Mouse (Mus musculus) lung, embryonic 15.5 days (tissue): ENCODE data around the gene Traf1. TPM values are rescaled to one million over a fixed set of nuclear protein-coding genes. Genes with fewer than 3 reads are reported as not detected.

Experiments
- ATAC-seq: fragments of 200-750 bp; cut with Nextera tagmentation; 2 replicates; pipeline ENCODE4 v1.8.0; 2017; ENCODE audit warnings: moderate number of reproducible peaks, borderline replicate concordance; ENCODE audit not compliant: low FRiP score, low TSS enrichment; ENCODE audit errors: extremely low read depth
- H3K27ac ChIP-seq: fragments of 300-500 bp; sonication (generic); 2 replicates; pipeline ENCODE4 v1.5.1; 2015; ENCODE audit warnings: moderate library complexity, mild to moderate bottlenecking, inconsistent platforms
- H3K27me3 ChIP-seq: fragments of 300-500 bp; sonication (generic); 2 replicates; pipeline ENCODE4 v1.6.1; 2015; ENCODE audit warnings: inconsistent platforms
- H3K36me3 ChIP-seq: fragments of 300-500 bp; sonication (generic); 2 replicates; pipeline ENCODE4 v1.6.1; 2015; ENCODE audit warnings: inconsistent platforms
- H3K4me1 ChIP-seq: fragments of 300-500 bp; sonication (generic); 2 replicates; pipeline ENCODE4 v1.6.1; 2015; ENCODE audit warnings: inconsistent platforms
- H3K4me2 ChIP-seq: fragments of 300-500 bp; sonication (generic); 2 replicates; pipeline ENCODE4 v1.6.1; 2015; ENCODE audit warnings: inconsistent platforms, mild to moderate bottlenecking, moderate library complexity
- H3K4me3 ChIP-seq: fragments of 300-500 bp; sonication (generic); 2 replicates; pipeline ENCODE4 v1.5.1; 2015; ENCODE audit warnings: mild to moderate bottlenecking, inconsistent platforms
- H3K9ac ChIP-seq: fragments of 300-500 bp; sonication (generic); 2 replicates; pipeline ENCODE4 v1.6.1; 2015; ENCODE audit warnings: inconsistent platforms
- H3K9me3 ChIP-seq: fragments of 300-500 bp; sonication (generic); 2 replicates; pipeline ENCODE4 v1.6.1; 2016; ENCODE audit warnings: inconsistent platforms
- WGBS: fragments of 180-500 bp; shearing (Covaris S2); methylation state at CpG from one replicate; pipeline ENCODE4 v1.1.7; 2015; 5-methylcytosine and 5-hydroxymethylcytosine counted together
- polyA plus RNA-seq: library from polyadenylated mRNA; unstranded; fragments of >200 nt; fragmentation: Nextera tagmentation; extraction: Ambion mirVana; gene quantifications from 2 replicates; pipeline ENCODE4 v1.2.1, GENCODE M21; 2015

Gene Traf1
- polyA plus RNA-seq, 1 experiment from 2014 or later, result 2.7 TPM

GRCm38 (mm10) chr2:34964651-34965050, 3.1 kb upstream of the Traf1 start:
- 60% methylated on average over 9 of the region's 9 CpGs for WGBS
- no peak overlapping the region for H3K27ac ChIP-seq
- ATAC-seq, result no peak

GRCm38 (mm10) chr2:34964230-34964629, 2.7 kb upstream of the Traf1 start:
- WGBS, result 83% methylated on average over 6 of the region's 6 CpGs
- H3K4me1 ChIP-seq, result peaks cover 25% of the 10 kb centered on the region

More at GRCm38 (mm10) chr2:34964651-34965050, 3.1 kb upstream of the Traf1 start:
- Histone ChIP-seq H3K9me3 (no peaks in the 10 kb centered on the region), H3K4me1 (peaks cover 25% of the 10 kb centered on the region), H3K4me2 (no peak overlapping the region), H3K36me3 (no peaks in the 10 kb centered on the region), H3K4me3 (no peak overlapping the region), H3K27me3 (no peaks in the 10 kb centered on the region), H3K9ac (no peak overlapping the region)

GRCm38 (mm10) chr2:34963371-34963956, 1.9 kb upstream of the Traf1 start:
- H3K27me3 ChIP-seq, result no peaks in the 10 kb centered on the region
- H3K4me2 ChIP-seq, result no peak overlapping the region
- H3K36me3 ChIP-seq, result no peaks in the 10 kb centered on the region
- H3K4me3 ChIP-seq, result no peak overlapping the region
- H3K9me3 ChIP-seq, result no peaks in the 10 kb centered on the region
- 58% methylated on average over 13 of the region's 13 CpGs for WGBS
- no peak for ATAC-seq
- H3K27ac ChIP-seq, result no peak overlapping the region
- no peak overlapping the region for H3K9ac ChIP-seq
- H3K4me1 ChIP-seq, result peaks cover 25% of the 10 kb centered on the region

More at GRCm38 (mm10) chr2:34964230-34964629, 2.7 kb upstream of the Traf1 start:
- H3K4me3 ChIP-seq, result no peak overlapping the region
- H3K4me2 ChIP-seq, result no peak overlapping the region
- no peaks in the 10 kb centered on the region for H3K27me3 ChIP-seq
- H3K9me3 ChIP-seq, result no peaks in the 10 kb centered on the region
- ATAC-seq, result no peak
- H3K9ac ChIP-seq, result no peak overlapping the region
- H3K27ac ChIP-seq, result no peak overlapping the region
- H3K36me3 ChIP-seq, result no peaks in the 10 kb centered on the region

- WGBS, result 65% methylated on average over 9 of the region's 9 CpGs
- Histone ChIP-seq H3K4me1 (peaks cover 25% of the 10 kb centered on the region), H3K4me3 (no peak overlapping the region), H3K9me3 (no peaks in the 10 kb centered on the region), H3K27ac (no peak overlapping the region), H3K36me3 (no peaks in the 10 kb centered on the region), H3K27me3 (no peaks in the 10 kb centered on the region), H3K9ac (no peak overlapping the region), H3K4me2 (no peak overlapping the region)
- ATAC-seq, result no peak
These were observed 1.3 kb upstream of the Traf1 start for GRCm38 (mm10) chr2:34962893-34963292.

GRCm38 (mm10) chr2:34962211-34962610, 639 bp upstream of the Traf1 start:
- 50% methylated on average over 2 of the region's 2 CpGs for WGBS
- H3K27ac ChIP-seq, result no peak overlapping the region
- no peaks in the 10 kb centered on the region for H3K27me3 ChIP-seq
- H3K9ac ChIP-seq, result no peak overlapping the region
- no peaks in the 10 kb centered on the region for H3K9me3 ChIP-seq
- peaks cover 25% of the 10 kb centered on the region for H3K4me1 ChIP-seq
- ATAC-seq, result no peak
- no peaks in the 10 kb centered on the region for H3K36me3 ChIP-seq
- H3K4me2 ChIP-seq, result no peak overlapping the region
- no peak overlapping the region for H3K4me3 ChIP-seq

- peak overlapping the region; percentile 32; the same call in 1 of the 2 replicates for H3K9ac ChIP-seq
- no peak for ATAC-seq
- H3K4me1 ChIP-seq, result peaks cover 25% of the 10 kb centered on the region
- H3K4me3 ChIP-seq, result peak overlapping the region; percentile 35
- 0 out of 2 replicates have a peak overlapping the region, but pooled peaks have one; percentile 33 for H3K27ac ChIP-seq
- H3K4me2 ChIP-seq, result peak overlapping the region; percentile 66
- H3K36me3 ChIP-seq, result no peaks in the 10 kb centered on the region
- no peaks in the 10 kb centered on the region for H3K9me3 ChIP-seq
- whole genome bisulfite sequencing, result 48% methylated on average over 6 of the region's 6 CpGs
- H3K27me3 ChIP-seq, result no peaks in the 10 kb centered on the region
These were observed 606 bp downstream of the Traf1 start for GRCm38 (mm10) chr2:34960966-34961365.

GRCm38 (mm10) chr2:34960466-34960865, 1.1 kb downstream of the Traf1 start:
- Histone ChIP-seq H3K4me1 (peaks cover 22% of the 10 kb centered on the region), H3K27ac (no peak overlapping the region), H3K4me3 (no peak overlapping the region), H3K27me3 (no peaks in the 10 kb centered on the region), H3K9me3 (no peaks in the 10 kb centered on the region), H3K4me2 (0 out of 2 replicates have a peak overlapping the region, but pooled peaks have one; percentile 66), H3K9ac (no peak overlapping the region), H3K36me3 (no peaks in the 10 kb centered on the region)
- whole genome bisulfite sequencing, result 62% methylated on average over 4 of the region's 5 CpGs
- ATAC-seq, result no peak

- no peak overlapping the region for H3K9ac ChIP-seq
- no peaks in the 10 kb centered on the region for H3K27me3 ChIP-seq
- no peak overlapping the region for H3K27ac ChIP-seq
- peaks cover 17% of the 10 kb centered on the region for H3K4me1 ChIP-seq
- H3K4me3 ChIP-seq, result no peak overlapping the region
- H3K4me2 ChIP-seq, result no peak overlapping the region
- WGBS, result 75% methylated on average over 7 of the region's 7 CpGs
- H3K36me3 ChIP-seq, result no peaks in the 10 kb centered on the region
- no peaks in the 10 kb centered on the region for H3K9me3 ChIP-seq
- ATAC-seq, result no peak
These were observed 3.0 kb downstream of the Traf1 start for GRCm38 (mm10) chr2:34958582-34958981.

- H3K9me3 ChIP-seq, result no peaks in the 10 kb centered on the region
- 67% methylated on average over 7 of the region's 7 CpGs for WGBS
- no peak for ATAC-seq
- H3K36me3 ChIP-seq, result no peaks in the 10 kb centered on the region
- H3K4me3 ChIP-seq, result no peak overlapping the region
- H3K4me1 ChIP-seq, result peaks cover 17% of the 10 kb centered on the region
- H3K4me2 ChIP-seq, result no peak overlapping the region
- H3K9ac ChIP-seq, result no peak overlapping the region
- no peaks in the 10 kb centered on the region for H3K27me3 ChIP-seq
- H3K27ac ChIP-seq, result no peak overlapping the region
These were observed 3.5 kb downstream of the Traf1 start for GRCm38 (mm10) chr2:34958036-34958435.

- H3K4me1 ChIP-seq, result peaks cover 17% of the 10 kb centered on the region
- H3K4me3 ChIP-seq, result no peak overlapping the region
- H3K4me2 ChIP-seq, result no peak overlapping the region
- H3K27ac ChIP-seq, result no peak overlapping the region
- no peaks in the 10 kb centered on the region for H3K36me3 ChIP-seq
- H3K9ac ChIP-seq, result no peak overlapping the region
- no peaks in the 10 kb centered on the region for H3K27me3 ChIP-seq
- 40% methylated on average over 1 of the region's 1 CpGs for WGBS
- no peak for ATAC-seq
- no peaks in the 10 kb centered on the region for H3K9me3 ChIP-seq
These were observed 4.2 kb downstream of the Traf1 start for GRCm38 (mm10) chr2:34957405-34957804.

GRCm38 (mm10) chr2:34956941-34957340, 4.6 kb downstream of the Traf1 start:
- H3K4me2 ChIP-seq, result no peak overlapping the region
- H3K27ac ChIP-seq, result no peak overlapping the region
- no peak for ATAC-seq
- H3K9me3 ChIP-seq, result no peaks in the 10 kb centered on the region
- no peak overlapping the region for H3K4me3 ChIP-seq
- no peaks in the 10 kb centered on the region for H3K27me3 ChIP-seq
- H3K36me3 ChIP-seq, result no peaks in the 10 kb centered on the region
- peaks cover 14% of the 10 kb centered on the region for H3K4me1 ChIP-seq
- WGBS, result 56% methylated on average over 5 of the region's 5 CpGs
- no peak overlapping the region for H3K9ac ChIP-seq

GRCm38 (mm10) chr2:34954344-34954743, 7.2 kb downstream of the Traf1 start:
- Histone ChIP-seq H3K9me3 (no peaks in the 10 kb centered on the region), H3K9ac (no peak overlapping the region), H3K27me3 (no peaks in the 10 kb centered on the region), H3K36me3 (no peaks in the 10 kb centered on the region), H3K4me1 (no peaks in the 10 kb centered on the region), H3K27ac (no peak overlapping the region), H3K4me3 (no peak overlapping the region), H3K4me2 (no peak overlapping the region)
- ATAC-seq, result no peak
